Mouse (Mus musculus) brain, embryonic 14.5 days (tissue): Measurements from ENCODE around the gene Xpot.

Experiments used
- CTCF ChIP-seq: fragments of 200-500 bp; IDR thresholded peaks from 2 replicates; pipeline ENCODE4 v1.5.1; 2012; ENCODE audit warnings: inconsistent platforms, mild to moderate bottlenecking, moderate library complexity, borderline replicate concordance; ENCODE audit not compliant: insufficient read depth, insufficient read length; ENCODE audit errors: extremely low read depth
- POLR2A ChIP-seq: fragments of 200-500 bp; IDR thresholded peaks from 2 replicates; pipeline ENCODE4 v1.6.1; 2012; ENCODE audit warnings: mild to moderate bottlenecking, inconsistent platforms, borderline replicate concordance; ENCODE audit not compliant: poor library complexity, insufficient read depth, insufficient read length, severe bottlenecking; ENCODE audit errors: extremely low read depth

- TF ChIP-seq CTCF: no peak
- TF ChIP-seq POLR2A: no peak
Observed at GRCm38 (mm10) chr10:121542156-121542555, 84.0 kb downstream of the Xpot start.
